Mouse (Mus musculus) G1E (cell line): ENCODE measurements around the gene Celf2.

ENCODE experiments used
- CTCF ChIP-seq: IDR thresholded peaks from 2 replicates; pipeline ENCODE4 v1.5.1; 2012; ENCODE audit warnings: low read depth, low read length, inconsistent platforms, mixed read lengths
- GATA1 ChIP-seq: IDR thresholded peaks from 2 replicates; pipeline ENCODE4 v1.6.1; 2012; ENCODE audit warnings: borderline replicate concordance, low read length, inconsistent platforms, mixed read lengths
- POLR2AphosphoS5 ChIP-seq: IDR thresholded peaks from 2 replicates; pipeline ENCODE4 v1.6.1; 2012; ENCODE audit warnings: low read depth, low read length, inconsistent platforms; ENCODE audit not compliant: insufficient replicate concordance

GRCm38 (mm10) chr2:6603880-6604279 lies 905.5 kb downstream of the Celf2 start:
- TF ChIP-seq CTCF, result no peak
- TF ChIP-seq GATA1, result no peak
- no peak for TF ChIP-seq POLR2AphosphoS5
